Mouse (Mus musculus): ENCODE measurements at regions not wholly inside any gene's neighbourhood (a gene's known extent, or its start where the extent isn't known, plus 50 kb on each side); places are given as distances from the start of the nearest gene placed in this dataset.

- TF ChIP-seq CTCF (IDR thresholded peaks at IDR 0.05; ENCODE audit: low read depth) (no peak), EP300 (optimal IDR thresholded peaks at IDR 0.05) (no peak)
These were observed 144.4 kb upstream of the Slc35f3 start for GRCm38 (mm10) chr8:126153955-126154354.

Data from stomach, postnatal 0 days (tissue).